Mouse (Mus musculus) liver, adult (tissue): ENCODE data around the gene Nabp2.

Experiments
- GATA4 ChIP-seq: IDR thresholded peaks from 2 replicates; pipeline ENCODE4 v1.6.1; 2014; ENCODE audit warnings: mild to moderate bottlenecking, low read length; ENCODE audit not compliant: insufficient replicate concordance

Gene Nabp2

GRCm38 (mm10) chr10:128378462-128378861, 32.8 kb downstream of the Nabp2 start:
- no peak for TF ChIP-seq GATA4

- TF ChIP-seq GATA4 = no peak
These were observed 33.3 kb downstream of the Nabp2 start for GRCm38 (mm10) chr10:128377940-128378448.

- no peak for TF ChIP-seq GATA4
These were observed 33.9 kb downstream of the Nabp2 start for GRCm38 (mm10) chr10:128377222-128377939.

GRCm38 (mm10) chr10:128376455-128377211, 34.7 kb downstream of the Nabp2 start, which contains the start of gene Ankrd52:
Gene Ankrd52 (plus strand): TSS chr10:128377115.
- no peak for TF ChIP-seq GATA4

GRCm38 (mm10) chr10:128376099-128376454, 35.2 kb downstream of the Nabp2 start:
- TF ChIP-seq GATA4 = no peak

- no peak for TF ChIP-seq GATA4
These were observed 36.9 kb downstream of the Nabp2 start for GRCm38 (mm10) chr10:128374393-128374792.

GRCm38 (mm10) chr10:128372989-128373748, 38.1 kb downstream of the Nabp2 start:
- peak; percentile 33; the same call in 1 of the 2 replicates for TF ChIP-seq GATA4

- no peak for TF ChIP-seq GATA4
These were observed 39.1 kb downstream of the Nabp2 start for GRCm38 (mm10) chr10:128372142-128372541.

GRCm38 (mm10) chr10:128370601-128371000, 40.7 kb downstream of the Nabp2 start:
- TF ChIP-seq GATA4 = no peak

- TF ChIP-seq GATA4 = no peak
These were observed 41.3 kb downstream of the Nabp2 start for GRCm38 (mm10) chr10:128370021-128370420.

- TF ChIP-seq GATA4 = no peak
These were observed 41.7 kb downstream of the Nabp2 start for GRCm38 (mm10) chr10:128369599-128369998.

- TF ChIP-seq GATA4 = 0 out of 2 replicates have a peak, but pooled peaks have one; percentile 1
These were observed 42.1 kb downstream of the Nabp2 start for GRCm38 (mm10) chr10:128369218-128369543.

- TF ChIP-seq GATA4 = peak; percentile 16; the same call in 1 of the 2 replicates
These were observed 42.7 kb downstream of the Nabp2 start, which contains the start of gene Coq10a for GRCm38 (mm10) chr10:128368402-128369217. Gene Coq10a (minus strand): TSS chr10:128368997.

GRCm38 (mm10) chr10:128367899-128368401, 43.3 kb downstream of the Nabp2 start:
- no peak; the same call in 1 of the 2 replicates for TF ChIP-seq GATA4

- TF ChIP-seq GATA4 = no peak
These were observed 48.7 kb downstream of the Nabp2 start for GRCm38 (mm10) chr10:128362568-128362967.

GRCm38 (mm10) chr10:128361836-128362235, 49.5 kb downstream of the Nabp2 start:
- no peak for TF ChIP-seq GATA4
